Mouse (Mus musculus) C2C12 (cell line): Measurements from ENCODE around the gene Tbc1d22b. TPM values are rescaled to one million over a fixed set of nuclear protein-coding genes. Genes with fewer than 3 reads are reported as not detected.

Source experiments
- H3K27me3 ChIP-seq: one replicate; pipeline ENCODE4 v1.6.1; 2011; ENCODE audit not compliant: control insufficient read depth, insufficient read depth, insufficient read length
- H3K36me3 ChIP-seq: one replicate; pipeline ENCODE4 v1.6.1; 2011; ENCODE audit not compliant: control insufficient read depth, insufficient read depth
- H3K4me3 ChIP-seq: one replicate; pipeline ENCODE4 v1.5.1; 2011; ENCODE audit warnings: mild to moderate bottlenecking, control low read depth; ENCODE audit not compliant: poor library complexity, insufficient read depth, severe bottlenecking
- H3K79me2 ChIP-seq: one replicate; pipeline ENCODE4 v1.6.1; 2011; ENCODE audit not compliant: control insufficient read depth, insufficient read depth
- H3K79me3 ChIP-seq: one replicate; pipeline ENCODE4 v1.6.1; 2011; ENCODE audit warnings: low read depth, control low read depth
- H3ac ChIP-seq: one replicate; pipeline ENCODE3; 2011; ENCODE audit warnings: low read depth; ENCODE audit not compliant: control insufficient read depth, insufficient read length
- CEBPB ChIP-seq: IDR thresholded peaks from one replicate; pipeline ENCODE4 v1.6.1; 2011; ENCODE audit warnings: low read depth, mild to moderate bottlenecking, control low read depth, moderate library complexity
- CTCF ChIP-seq: IDR thresholded peaks from one replicate; pipeline ENCODE4 v1.5.1; 2011; ENCODE audit not compliant: control insufficient read depth, insufficient read depth, insufficient read length
- FOSL1 ChIP-seq: IDR thresholded peaks from one replicate; pipeline ENCODE4 v1.8.0; 2011; ENCODE audit warnings: mild to moderate bottlenecking, low read length; ENCODE audit not compliant: poor library complexity, insufficient read depth, severe bottlenecking
- MAX ChIP-seq: IDR thresholded peaks from one replicate; pipeline ENCODE4 v1.6.1; 2011; ENCODE audit warnings: mild to moderate bottlenecking, control low read depth
- MYOD1 ChIP-seq: IDR thresholded peaks from one replicate; pipeline ENCODE4 v1.6.1; 2011; ENCODE audit warnings: low read depth; ENCODE audit not compliant: control insufficient read depth, insufficient read length
- MYOG ChIP-seq: IDR thresholded peaks from one replicate; pipeline ENCODE4 v1.6.1; 2011; ENCODE audit not compliant: control insufficient read depth, insufficient read length; ENCODE audit errors: extremely low read depth
- USF1 ChIP-seq: IDR thresholded peaks from one replicate; pipeline ENCODE4 v1.6.1; 2011; ENCODE audit warnings: low read depth, mild to moderate bottlenecking, control low read depth, moderate library complexity
- polyA plus RNA-seq: library from polyadenylated mRNA; unstranded; fragments of >200 nt; fragmentation: generic; extraction: Trizol; gene quantifications from one replicate; pipeline ENCODE4 v1.2.1, GENCODE M21; 2012; ENCODE audit warnings: missing spikeins

The Tbc1d22b gene
- polyA plus RNA-seq, 1 experiment, result 7.9 TPM

DNA sequence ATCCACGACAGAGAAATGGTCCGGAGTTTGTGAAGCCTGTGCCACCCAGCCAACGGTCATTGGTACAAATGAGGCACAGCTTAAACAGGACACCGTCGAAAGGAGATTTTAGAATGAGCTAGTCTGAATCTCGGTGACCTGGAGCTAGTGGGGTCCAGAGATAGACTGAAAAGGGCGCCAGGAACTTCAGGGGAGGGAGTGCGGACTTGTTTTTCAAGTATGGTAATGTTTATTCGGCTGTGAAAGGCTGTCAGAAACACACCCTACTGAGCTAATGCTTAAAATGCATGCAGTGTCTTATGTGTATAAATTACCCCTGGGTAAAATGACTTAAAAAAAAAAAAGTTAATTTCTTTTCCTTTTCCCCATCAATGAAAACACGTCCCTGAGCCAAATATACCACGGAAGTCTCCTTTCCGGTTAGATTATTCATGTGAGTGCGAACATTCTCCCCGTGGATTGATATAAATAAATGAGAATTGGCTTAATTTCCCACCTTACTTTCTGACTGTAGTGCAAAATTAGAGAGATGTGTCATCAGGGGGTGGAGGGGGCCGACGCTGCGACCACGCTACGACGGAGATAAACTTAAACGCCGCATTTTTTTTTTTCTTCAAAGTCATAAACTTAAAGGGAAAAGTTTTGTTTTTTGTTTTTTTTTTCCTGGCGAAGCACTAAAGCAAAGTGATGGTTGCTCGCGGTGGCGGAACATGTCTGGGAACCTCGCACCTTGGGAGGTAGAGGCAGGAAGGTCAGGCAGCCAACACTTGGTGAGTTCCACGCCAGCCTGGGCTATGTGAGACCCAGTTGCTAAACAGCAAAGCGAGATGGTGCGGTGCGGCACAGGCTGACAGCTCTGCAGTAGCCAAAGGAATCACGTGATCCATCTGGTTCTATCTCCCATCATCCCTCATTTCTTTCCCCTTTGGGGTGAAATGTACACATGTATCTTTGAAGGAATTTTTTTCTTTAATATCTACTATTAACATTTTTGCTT, 46.6 kb upstream of the Tbc1d22b start:
- no peak for TF ChIP-seq MYOD1
- no peak for TF ChIP-seq MAX
- no peak for TF ChIP-seq MYOG
- TF ChIP-seq USF1, result peak; percentile 33
- no peak for TF ChIP-seq CTCF
- no peak for TF ChIP-seq CEBPB
- TF ChIP-seq FOSL1, result no peak
- H3K36me3 ChIP-seq, result no peaks in the 10 kb centered on the region
- no peaks in the 10 kb centered on the region for H3K79me2 ChIP-seq
- no peaks in the 10 kb centered on the region for H3K27me3 ChIP-seq
- no peaks in the 10 kb centered on the region for H3K79me3 ChIP-seq
- no peak overlapping the region for H3K4me3 ChIP-seq
- no peak overlapping the region for H3ac ChIP-seq

GRCm38 (mm10) chr17:29503700-29504099, 45.9 kb upstream of the Tbc1d22b start:
- no peak for TF ChIP-seq CEBPB
- TF ChIP-seq MAX, result no peak
- TF ChIP-seq CTCF, result no peak
- no peak for TF ChIP-seq USF1
- no peak for TF ChIP-seq MYOD1
- TF ChIP-seq MYOG, result no peak
- TF ChIP-seq FOSL1, result no peak
- no peaks in the 10 kb centered on the region for H3K27me3 ChIP-seq
- no peaks in the 10 kb centered on the region for H3K79me3 ChIP-seq
- no peaks in the 10 kb centered on the region for H3K79me2 ChIP-seq
- H3ac ChIP-seq, result no peak overlapping the region
- H3K36me3 ChIP-seq, result no peaks in the 10 kb centered on the region
- no peak overlapping the region for H3K4me3 ChIP-seq

- Histone ChIP-seq H3K79me2 (no peaks in the 10 kb centered on the region), H3K36me3 (no peaks in the 10 kb centered on the region), H3ac (no peak overlapping the region), H3K4me3 (no peak overlapping the region), H3K27me3 (no peaks in the 10 kb centered on the region), H3K79me3 (no peaks in the 10 kb centered on the region)
- TF ChIP-seq USF1 (no peak), FOSL1 (no peak)
Observed at GRCm38 (mm10) chr17:29508927-29509608, 40.5 kb upstream of the Tbc1d22b start.

GRCm38 (mm10) chr17:29510691-29511090, 38.9 kb upstream of the Tbc1d22b start:
- TF ChIP-seq USF1, result no peak
- TF ChIP-seq CEBPB, result no peak
- no peak for TF ChIP-seq MYOD1
- TF ChIP-seq FOSL1, result no peak
- TF ChIP-seq CTCF, result no peak
- no peak for TF ChIP-seq MYOG
- no peak for TF ChIP-seq MAX
- H3K79me3 ChIP-seq, result no peaks in the 10 kb centered on the region
- no peaks in the 10 kb centered on the region for H3K27me3 ChIP-seq
- H3K36me3 ChIP-seq, result no peaks in the 10 kb centered on the region
- H3K4me3 ChIP-seq, result no peak overlapping the region
- no peaks in the 10 kb centered on the region for H3K79me2 ChIP-seq
- H3ac ChIP-seq, result no peak overlapping the region

DNA sequence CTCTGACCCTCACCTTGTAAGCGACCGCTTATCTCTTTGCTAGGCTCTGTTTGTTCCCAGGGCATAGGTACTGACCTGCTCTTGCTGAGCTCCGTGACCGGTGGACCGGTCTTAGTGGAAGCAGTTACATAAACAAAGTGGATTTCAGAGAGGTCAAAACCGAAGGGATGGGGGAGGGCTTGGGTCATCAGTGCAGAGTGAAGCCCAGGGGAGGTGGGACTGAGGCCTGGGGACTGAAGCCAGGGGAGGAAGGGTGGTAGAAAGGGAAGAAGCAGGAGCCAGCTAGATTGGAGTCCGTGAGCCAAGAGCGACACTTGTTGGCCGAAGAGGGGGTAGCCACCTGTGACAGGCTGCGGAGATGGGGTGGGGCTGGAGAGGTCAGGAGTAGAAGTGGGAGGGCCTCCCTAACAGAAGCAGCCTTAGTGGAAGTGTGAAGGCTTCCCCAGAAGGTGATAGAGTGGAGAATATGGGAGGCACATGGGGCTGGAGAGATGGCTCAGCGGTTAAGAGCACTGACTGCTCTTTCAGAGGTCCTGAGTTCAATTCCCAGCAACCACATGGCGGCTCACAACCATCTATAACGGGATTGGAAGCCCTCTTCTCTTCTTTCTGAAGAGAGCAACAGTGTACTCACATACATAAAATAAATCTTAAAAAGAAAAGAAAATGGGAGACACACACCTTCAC, 36.4 kb upstream of the Tbc1d22b start:
- TF ChIP-seq FOSL1 (no peak), MAX (no peak), MYOD1 (no peak), CTCF (peak; percentile 72)
- H3K27me3 ChIP-seq, result no peaks in the 10 kb centered on the region

More for the DNA sequence above, 36.4 kb upstream of the Tbc1d22b start:
- H3K36me3 ChIP-seq, result no peaks in the 10 kb centered on the region
- no peaks in the 10 kb centered on the region for H3K79me3 ChIP-seq
- H3K4me3 ChIP-seq, result no peak overlapping the region
- H3ac ChIP-seq, result no peak overlapping the region
- no peaks in the 10 kb centered on the region for H3K79me2 ChIP-seq
